Mouse (Mus musculus) heart, postnatal 36 days (tissue): Measurements from ENCODE around the gene Pvr. TPM values are rescaled to one million over a fixed set of nuclear protein-coding genes. Genes with fewer than 3 reads are reported as not detected.
"Not testable (repeated sequence)": the region's sequence is repeated elsewhere in the genome, so short reads cannot be mapped to it uniquely, and the experiment has no call there.

Source experiments
- DNase-seq, 2 experiments: peaks; one replicate each; pipeline ENCODE4 v3.0.0; 2021 to 2022
- intact Hi-C: fragments of 180-260 bp; cut with DNase I; formaldehyde crosslinking; loops from one replicate; pipeline ENCODE4 v1.15.1; 2025
- total RNA-seq, 2 experiments: library from RNA; stranded (reverse); gene quantifications; 2 replicates each; pipeline ENCODE4 v1.2.3; 2021

The Pvr gene
- total RNA-seq, 2 experiments from 2014 or later = 19.8 to 25.0 TPM

- intact Hi-C loops = loop anchor here (5.0 kb wide), 3 partner anchors 69 to 184 kb away; partner anchors contain the start of gene Nectin2
- DNase-seq = peak in 1 of 2 experiments; percentile 45
Measured at GRCm38 (mm10) chr7:19935961-19936360, 15.0 kb upstream of the Pvr start.

GRCm38 (mm10) chr7:19935171-19935751 lies 14.3 kb upstream of the Pvr start:
- intact Hi-C loops = loop anchor here (5.0 kb wide), 3 partner anchors 68 to 183 kb away; partner anchors contain the start of gene Nectin2
- peak; percentile 46 to 69 for DNase-seq

- peak; percentile 77 to 79 for DNase-seq
- intact Hi-C loops = no loop called here
Measured at GRCm38 (mm10) chr7:19932877-19933809, 12.2 kb upstream of the Pvr start.

GRCm38 (mm10) chr7:19932133-19932876 lies 11.3 kb upstream of the Pvr start:
- DNase-seq = no peak
- intact Hi-C loops = no loop called here

GRCm38 (mm10) chr7:19930481-19930880 lies 9.5 kb upstream of the Pvr start:
- intact Hi-C loops, DNase-seq: not testable (repeated sequence)

- no peak for DNase-seq
- intact Hi-C loops = no loop called here
Measured at GRCm38 (mm10) chr7:19928486-19928885, 7.5 kb upstream of the Pvr start.

GRCm38 (mm10) chr7:19926849-19927480 lies 6.0 kb upstream of the Pvr start:
- no peak for DNase-seq
- intact Hi-C loops = no loop called here

- intact Hi-C loops = no loop called here
Measured at GRCm38 (mm10) chr7:19925376-19925775, 4.4 kb upstream of the Pvr start.

GRCm38 (mm10) chr7:19923797-19924196 lies 2.8 kb upstream of the Pvr start:
- intact Hi-C loops = no loop called here
- DNase-seq = no peak

More at GRCm38 (mm10) chr7:19925376-19925775, 4.4 kb upstream of the Pvr start:
- no peak for DNase-seq

GRCm38 (mm10) chr7:19923354-19923753 lies 2.4 kb upstream of the Pvr start:
- no peak for DNase-seq
- intact Hi-C loops = no loop called here

GRCm38 (mm10) chr7:19920166-19920505 lies 824 bp downstream of the Pvr start:
- no peak for DNase-seq
- intact Hi-C loops = loop anchor here (2.0 kb wide), 1 partner anchor 21 kb away; no protein-coding TSS in a partner anchor

- intact Hi-C loops = no loop called here
- DNase-seq = no peak
Measured at GRCm38 (mm10) chr7:19914558-19914957, 6.4 kb downstream of the Pvr start.

- intact Hi-C loops = no loop called here
Measured at GRCm38 (mm10) chr7:19911695-19912524, 9.1 kb downstream of the Pvr start.

GRCm38 (mm10) chr7:19911292-19911658 lies 9.7 kb downstream of the Pvr start:
- intact Hi-C loops = no loop called here
- DNase-seq = no peak

More at GRCm38 (mm10) chr7:19911695-19912524, 9.1 kb downstream of the Pvr start:
- DNase-seq = no peak

GRCm38 (mm10) chr7:19910421-19911291 lies 10.3 kb downstream of the Pvr start:
- intact Hi-C loops = loop anchor here (1.0 kb wide), 1 partner anchor 46 kb away; no protein-coding TSS in a partner anchor
- DNase-seq = peak; percentile 86 to 94

GRCm38 (mm10) chr7:19889881-19890280 lies 31.1 kb downstream of the Pvr start:
- DNase-seq = peak; percentile 57 to 71
- intact Hi-C loops = no loop called here

- DNase-seq = no peak
- intact Hi-C loops = no loop called here
Measured at GRCm38 (mm10) chr7:19887849-19888248, 33.1 kb downstream of the Pvr start, which contains the start of gene Ceacam19. Gene Ceacam19 (minus strand): TSS chr7:19887965.

GRCm38 (mm10) chr7:19880754-19881153 lies 40.2 kb downstream of the Pvr start:
- no peak for DNase-seq
- intact Hi-C loops = no loop called here
